Mouse (Mus musculus): ENCODE results near the gene Cd177.
"Not testable (repeated sequence)": the region's sequence is repeated elsewhere in the genome, so short reads cannot be mapped to it uniquely, and the experiment has no call there.

The Cd177 gene

DNA sequence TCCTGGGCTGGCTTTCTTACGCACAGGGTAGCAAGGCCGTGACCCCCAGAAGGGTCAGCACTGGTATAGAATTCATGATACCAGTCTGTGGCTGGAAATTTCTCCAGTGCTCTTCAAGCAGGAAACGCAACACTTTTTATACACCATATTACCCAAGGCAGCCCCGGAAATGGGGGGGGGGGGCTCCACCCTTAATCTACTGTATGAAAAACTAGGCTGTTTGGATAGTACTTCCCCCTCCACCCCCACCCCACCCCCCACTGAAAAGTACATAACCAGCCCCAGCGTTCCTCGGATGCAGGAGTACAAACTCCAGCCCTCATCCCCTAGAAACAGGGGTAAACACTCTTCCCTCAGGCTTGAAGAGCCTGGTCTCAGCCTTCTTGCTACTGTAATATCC lies at the start of gene Cd177:
Gene Cd177, minus strand, starts transcription at position 101 of the 400 bp plus-strand sequence.
- no peak for DNase-seq (ENCODE audit: inconsistent ontology term)

GRCm38 (mm10) chr7:24809041-24809440 lies 48.9 kb upstream of the Cd177 start:
- DNase-seq (ENCODE audit: inconsistent ontology term): no peak

GRCm38 (mm10) chr7:24804826-24805225 lies 44.7 kb upstream of the Cd177 start:
- DNase-seq (ENCODE audit: inconsistent ontology term): no peak

- no peak for DNase-seq (ENCODE audit: inconsistent ontology term)
Observed at GRCm38 (mm10) chr7:24802149-24802767, 42.1 kb upstream of the Cd177 start.

- DNase-seq (ENCODE audit: inconsistent ontology term): no peak
Observed at GRCm38 (mm10) chr7:24797918-24798317, 37.8 kb upstream of the Cd177 start.

DNA sequence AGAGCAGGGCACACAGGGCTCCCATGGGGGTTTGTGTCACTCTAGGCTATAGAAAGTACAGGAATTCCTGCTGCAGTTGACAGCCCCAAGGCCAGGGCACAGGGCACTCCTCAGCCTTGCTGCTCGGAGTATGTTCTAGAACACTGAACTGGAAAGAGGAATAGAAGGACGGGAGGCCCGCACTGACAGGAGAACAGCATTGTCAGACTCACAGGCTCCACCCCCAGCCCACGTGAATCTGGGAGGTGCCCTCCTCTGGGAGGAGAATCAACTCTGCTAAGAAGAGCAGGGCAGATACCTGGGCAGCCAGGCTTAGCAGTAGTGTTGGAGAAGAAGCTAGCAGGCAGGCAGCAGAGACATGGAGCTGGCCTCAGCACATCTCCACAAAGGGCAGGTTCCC lies 16.8 kb upstream of the Cd177 start, which contains the start of gene Ceacam10:
Gene Ceacam10, plus strand, starts transcription at position 289 of the 400 bp plus-strand sequence.
- DNase-seq (ENCODE audit: inconsistent ontology term): not testable (repeated sequence)

GRCm38 (mm10) chr7:24776145-24776544 lies 16.0 kb upstream of the Cd177 start:
- DNase-seq (ENCODE audit: inconsistent ontology term): no peak

GRCm38 (mm10) chr7:24773942-24774535 lies 13.9 kb upstream of the Cd177 start:
- DNase-seq (ENCODE audit: inconsistent ontology term): no peak

DNA sequence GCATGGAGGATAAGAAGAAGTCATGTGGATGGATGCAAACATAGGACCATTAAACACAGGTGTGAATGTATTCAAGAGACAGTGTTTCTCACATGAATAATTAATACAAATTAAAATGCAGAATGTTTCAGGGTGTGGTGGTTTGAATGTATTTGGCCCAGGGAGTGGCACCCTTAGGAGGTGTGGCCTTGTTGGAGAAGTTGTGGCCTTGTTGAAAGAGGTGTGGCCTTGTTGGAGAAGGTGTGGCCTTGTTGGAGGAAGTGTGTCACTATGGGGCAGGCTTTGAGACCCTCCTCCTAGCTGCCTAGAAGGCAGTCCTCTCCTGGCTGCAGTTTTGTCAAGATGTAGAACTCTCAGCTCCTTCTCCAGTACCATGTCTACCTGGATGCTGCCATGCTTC lies 11.2 kb upstream of the Cd177 start:
- no peak for DNase-seq (ENCODE audit: inconsistent ontology term)

GRCm38 (mm10) chr7:24762574-24762973 lies 2.5 kb upstream of the Cd177 start:
- no peak for DNase-seq (ENCODE audit: inconsistent ontology term)

GRCm38 (mm10) chr7:24761161-24761560 lies 1.1 kb upstream of the Cd177 start:
- no peak for DNase-seq (ENCODE audit: inconsistent ontology term)

GRCm38 (mm10) chr7:24758520-24758919 lies 1.6 kb downstream of the Cd177 start:
- DNase-seq (ENCODE audit: inconsistent ontology term): no peak

GRCm38 (mm10) chr7:24753476-24753875 lies 6.6 kb downstream of the Cd177 start:
- no peak for DNase-seq (ENCODE audit: inconsistent ontology term)

DNA sequence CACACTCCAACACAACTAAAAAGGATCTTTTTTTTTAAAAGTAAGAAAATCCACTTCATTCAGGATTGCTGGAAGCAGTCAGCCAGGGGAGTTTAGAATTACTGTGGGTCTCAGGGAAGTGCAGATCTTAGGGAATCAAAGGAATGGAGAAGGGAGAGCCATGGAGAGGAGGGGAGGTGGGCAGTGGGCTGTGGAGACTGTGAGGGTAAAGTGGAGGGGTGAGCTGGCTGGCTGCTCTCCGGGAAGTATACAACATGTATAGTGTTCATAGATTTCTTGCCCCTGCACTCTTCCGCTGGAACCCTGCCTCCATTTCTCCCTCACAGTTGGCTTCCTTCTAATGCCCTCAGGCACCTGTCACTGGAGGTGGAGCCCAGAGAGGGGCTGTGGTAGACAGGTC lies 8.5 kb downstream of the Cd177 start:
- DNase-seq (ENCODE audit: inconsistent ontology term): no peak

DNA sequence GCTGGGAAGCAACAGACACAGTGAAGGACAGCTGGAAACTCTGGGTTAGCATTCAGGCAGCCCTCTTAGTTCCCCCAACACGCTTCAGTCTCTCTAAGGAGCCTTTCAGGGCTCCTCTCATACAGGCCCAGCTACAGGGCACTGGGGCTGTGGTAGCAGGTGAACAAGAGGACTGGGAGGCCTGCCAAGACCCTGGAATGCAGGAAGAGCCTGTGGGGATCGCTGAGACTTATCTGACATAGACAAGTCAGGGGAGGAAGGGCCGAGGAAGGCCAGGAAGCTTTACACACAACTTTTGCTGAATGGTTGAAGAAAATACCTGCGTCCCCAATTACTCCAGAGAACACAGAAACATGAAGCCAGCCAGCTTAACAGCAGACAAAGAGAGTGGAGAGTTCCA lies 9.4 kb downstream of the Cd177 start:
- peak; percentile 13 for DNase-seq (ENCODE audit: inconsistent ontology term)

GRCm38 (mm10) chr7:24735970-24736670 lies 24.0 kb downstream of the Cd177 start:
- DNase-seq (ENCODE audit: inconsistent ontology term): peak; percentile 9

DNA sequence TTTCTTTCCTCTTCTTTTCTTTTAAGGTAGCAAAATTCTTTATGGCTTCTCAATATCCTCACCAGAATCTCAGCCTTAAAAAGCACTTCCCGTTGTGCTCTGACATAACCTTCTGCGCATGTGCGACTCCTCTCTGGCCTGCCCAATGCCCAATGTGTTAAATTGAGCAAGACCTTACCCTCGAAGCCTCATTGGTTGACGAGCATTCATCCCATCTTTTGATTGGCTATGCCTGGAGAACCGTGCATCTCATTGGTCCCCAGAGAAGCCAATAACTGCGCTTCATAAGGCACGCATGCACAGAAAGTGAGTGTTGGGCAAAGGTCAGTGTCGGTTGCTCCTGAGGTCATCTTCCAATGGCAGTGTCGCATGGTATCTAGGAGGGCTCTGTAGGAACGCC lies 33.3 kb downstream of the Cd177 start, which contains the start of gene Gm4763:
Gene Gm4763, minus strand, starts transcription at position 101 of the 400 bp plus-strand sequence.
- not testable (repeated sequence) for DNase-seq (ENCODE audit: inconsistent ontology term)

DNA sequence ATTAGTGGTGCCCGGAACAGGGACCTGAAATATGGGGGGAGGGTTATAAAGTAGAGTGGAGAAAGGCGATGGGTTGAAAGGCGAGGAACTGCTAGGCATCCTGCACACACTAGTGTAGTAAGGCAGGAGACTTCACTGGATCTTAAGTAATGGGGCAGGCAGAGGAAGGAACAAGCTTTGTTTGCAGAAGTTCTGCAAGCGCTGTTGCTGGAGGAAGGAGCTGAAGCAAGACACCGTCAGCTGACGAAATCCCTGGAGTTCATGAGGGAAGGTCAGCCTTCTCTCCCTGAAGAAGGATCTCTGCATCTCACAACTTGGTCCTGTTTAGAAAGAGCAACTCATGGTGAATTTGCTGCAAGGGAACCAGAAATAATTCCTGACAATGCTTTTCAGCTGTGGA lies 45.1 kb downstream of the Cd177 start:
- DNase-seq (ENCODE audit: inconsistent ontology term): no peak

DNA sequence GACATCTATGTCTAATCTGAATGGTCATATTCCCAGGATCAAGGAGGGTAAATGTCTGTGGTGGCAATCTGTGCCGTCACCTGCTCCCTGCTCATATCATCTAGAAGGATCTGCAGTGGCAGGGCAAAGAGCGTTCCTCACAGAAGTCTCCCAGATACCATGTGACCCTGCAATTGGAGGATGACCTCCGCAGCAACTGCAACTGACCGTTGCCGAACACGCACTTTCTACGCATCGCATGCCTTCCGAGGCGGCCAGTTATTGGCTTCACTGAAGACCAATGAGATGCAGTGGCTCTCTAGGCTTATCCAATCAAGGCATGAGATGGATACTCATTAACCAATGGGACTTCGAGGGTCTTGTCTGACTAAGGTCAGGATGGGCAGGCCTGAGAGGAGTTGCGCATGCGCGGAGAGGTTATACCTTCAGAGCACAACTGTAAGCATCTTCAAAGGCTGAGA lies 51.2 kb downstream of the Cd177 start, which contains the start of gene BC049730:
Gene BC049730, plus strand, starts transcription at position 411 of the 461 bp plus-strand sequence.
- no peak for DNase-seq (ENCODE audit: inconsistent ontology term)

- not testable (repeated sequence) for DNase-seq (ENCODE audit: inconsistent ontology term)
Observed at GRCm38 (mm10) chr7:24702841-24703240, 57.3 kb downstream of the Cd177 start.

GRCm38 (mm10) chr7:24697891-24698290 lies 62.2 kb downstream of the Cd177 start:
- not testable (repeated sequence) for DNase-seq (ENCODE audit: inconsistent ontology term)

All from Muller cell, postnatal 12 days (primary cell).